9 mouse cellular contexts compared by ENCODE assay signal in the genomic region with DNA sequence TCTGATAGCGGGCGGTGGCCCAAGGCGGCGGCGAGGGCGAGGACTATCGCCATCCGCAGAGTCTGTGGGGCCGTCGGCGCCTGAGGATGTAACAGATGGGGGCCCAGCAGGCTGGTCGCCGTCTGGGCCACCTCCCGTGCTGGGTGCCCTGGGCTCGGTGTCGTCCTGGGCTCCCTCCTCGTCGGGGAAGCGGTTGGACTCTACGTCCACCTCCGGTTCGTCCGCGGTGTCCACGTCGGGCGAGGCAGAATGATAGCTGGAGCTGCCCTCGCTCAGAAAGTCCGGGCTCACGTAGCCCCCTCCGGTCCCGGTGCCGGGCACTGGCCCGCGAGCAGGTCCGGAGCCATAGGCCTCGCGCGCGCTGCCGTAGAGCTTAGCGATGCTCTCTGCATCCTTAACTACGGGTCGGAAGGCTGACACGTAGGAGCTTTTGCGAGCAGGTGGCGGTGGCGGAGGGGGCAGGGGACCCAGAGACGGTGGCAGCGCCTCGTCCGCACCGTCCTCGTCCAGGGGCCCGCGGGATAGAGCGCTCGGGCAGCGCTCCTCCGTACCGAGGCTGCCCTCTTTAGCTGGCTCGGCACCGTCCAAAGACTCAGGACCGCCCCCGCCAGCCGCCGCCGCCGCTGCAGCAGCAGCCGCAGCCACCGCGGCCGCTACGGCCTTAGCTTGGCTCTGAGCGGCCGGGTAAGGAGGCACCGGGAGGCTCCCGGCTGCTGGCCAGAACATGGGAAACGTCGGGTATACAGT. TPM values are rescaled to one million over a fixed set of nuclear protein-coding genes. Genes with fewer than 3 reads are reported as not detected.
A peak's percentile ranks its signal among the peaks of the same experiment; 100 is the strongest.
DNase-seq lines count a peak whose midpoint lies in the region; ATAC-seq lines count a peak whose summit lies in the region.
"Had no signal": no experiment of that assay in that cellular context is flagged by ENCODE, and none has a peak within 500 bp of the region (broad histone marks: within the 10 kb centered on the region; RNA-seq: fewer than 3 reads in every experiment).

No protein-coding gene starts in this region.

- no peaks in the 10 kb centered on the region for H3K9me3 ChIP-seq in neural tube, embryonic 11.5 days (ENCODE audit: control insufficient read depth, low read length)
- no peaks in the 10 kb centered on the region for H3K9me3 ChIP-seq in limb, embryonic 15.5 days
- H3K9me3 ChIP-seq in stomach, embryonic 16.5 days (replicated peaks; ENCODE audit: control insufficient read depth, low read length), result no peaks in the 10 kb centered on the region

- DNase-seq in cerebellum, adult 11-12 months, result peak; percentile 7
- DNase-seq in cerebellum, postnatal 36 days, result no peak
- peak; percentile 53 for DNase-seq in neural tube, embryonic 11.5 days (ENCODE audit: low spot score)
- DNase-seq in neural tube, embryonic 10.5 days (ENCODE audit: extremely low spot score, low spot score), result no peak
- no peak for DNase-seq in thymus, postnatal 4 days
- DNase-seq: lung, postnatal 4 days had no signal

- 1% methylated on average over 71 of the region's 80 CpGs for WGBS in neural tube, embryonic 11.5 days
- whole genome bisulfite sequencing in limb, embryonic 15.5 days, result 1% methylated on average over 80 of the region's 80 CpGs
- under 1% methylated on average over 80 of the region's 80 CpGs for WGBS in stomach, embryonic 16.5 days

- H3K27me3 ChIP-seq in neural tube, embryonic 11.5 days (ENCODE audit: control insufficient read depth, insufficient read depth, low read length), result peaks cover 100% of the 10 kb centered on the region
- peaks cover 100% of the 10 kb centered on the region for H3K27me3 ChIP-seq in limb, embryonic 15.5 days
- H3K27me3 ChIP-seq in stomach, embryonic 16.5 days (ENCODE audit: control insufficient read depth, insufficient read depth, low read length), result peaks cover 100% of the 10 kb centered on the region

- 0 out of 2 replicates have a peak overlapping the region, but pooled peaks have one; percentile 20 for H3K27ac ChIP-seq in neural tube, embryonic 11.5 days (ENCODE audit: low read depth, low read length)
- H3K27ac ChIP-seq in limb, embryonic 15.5 days, result no peak overlapping the region
- H3K27ac ChIP-seq in stomach, embryonic 16.5 days (ENCODE audit: low read length), result no peak overlapping the region

- ATAC-seq in neural tube, embryonic 11.5 days (ENCODE audit: insufficient read depth, low FRiP score, low TSS enrichment), result no peak
- ATAC-seq in limb, embryonic 15.5 days (ENCODE audit: insufficient number of reproducible peaks, low FRiP score, low TSS enrichment, low read depth), result no peak
- ATAC-seq in stomach, embryonic 16.5 days (ENCODE audit: insufficient read depth, low FRiP score), result no peak
- ATAC-seq in megakaryocyte progenitor cell, adult 5-6 weeks (replicated peaks; ENCODE audit: poor library complexity), result no peak

- peaks cover 22% of the 10 kb centered on the region for H3K4me1 ChIP-seq in neural tube, embryonic 11.5 days (ENCODE audit: control insufficient read depth, insufficient read depth, low read length)
- peaks cover 76% of the 10 kb centered on the region for H3K4me1 ChIP-seq in limb, embryonic 15.5 days
- H3K4me1 ChIP-seq in stomach, embryonic 16.5 days (ENCODE audit: control insufficient read depth, insufficient read depth, low read length), result peaks cover 17% of the 10 kb centered on the region; the same call in 1 of the 2 replicates

- H3K4me2 ChIP-seq in neural tube, embryonic 11.5 days (ENCODE audit: low read depth), result peak overlapping the region; percentile 22
- peak overlapping the region; percentile 43 for H3K4me2 ChIP-seq in limb, embryonic 15.5 days
- peak overlapping the region; percentile 10; the same call in 1 of the 2 replicates for H3K4me2 ChIP-seq in stomach, embryonic 16.5 days (ENCODE audit: low read depth, low read length)

- peak overlapping the region; percentile 22 for H3K4me3 ChIP-seq in neural tube, embryonic 11.5 days (ENCODE audit: low read depth, low read length)
- peak overlapping the region; percentile 27 for H3K4me3 ChIP-seq in limb, embryonic 15.5 days
- H3K4me3 ChIP-seq in stomach, embryonic 16.5 days (replicated peaks; ENCODE audit: low read length), result peak overlapping the region; percentile 7; the same call in 1 of the 2 replicates

- peak overlapping the region; percentile 20 for H3K9ac ChIP-seq in neural tube, embryonic 11.5 days (ENCODE audit: low read length)
- no peak overlapping the region for H3K9ac ChIP-seq in limb, embryonic 15.5 days
- H3K9ac ChIP-seq in stomach, embryonic 16.5 days (ENCODE audit: low read length), result no peak overlapping the region; the same call in 1 of the 2 replicates

- H3K36me3 ChIP-seq in neural tube, embryonic 11.5 days (ENCODE audit: control insufficient read depth, insufficient read depth, low read length), result no peaks in the 10 kb centered on the region
- no peaks in the 10 kb centered on the region for H3K36me3 ChIP-seq in limb, embryonic 15.5 days
- no peaks in the 10 kb centered on the region for H3K36me3 ChIP-seq in stomach, embryonic 16.5 days (ENCODE audit: control insufficient read depth, insufficient read depth, low read length)

RNA-seq across cellular contexts. Expression of a gene that starts 4.1 kb away (rescaled TPM):
- 7.6 and 7.7 TPM in 2 replicates for polyA plus RNA-seq in neural tube, embryonic 11.5 days (2014; fragmentation: Nextera tagmentation; extraction: Ambion mirVana)
- polyA plus RNA-seq in limb, embryonic 15.5 days (2015; fragmentation: Nextera tagmentation; extraction: Ambion mirVana), result 0.04 TPM in 1 of 2 replicates, not detected in the other
- not detected in 2 replicates for polyA plus RNA-seq in stomach, embryonic 16.5 days (2015; fragmentation: Nextera tagmentation; extraction: Ambion mirVana)
- total RNA-seq in megakaryocyte progenitor cell, adult 5-6 weeks (2015), result 0.07 TPM in 1 of 2 replicates, not detected in the other
- total RNA-seq in megakaryocyte progenitor cell, adult 5-6 weeks (2017), result not detected in 2 replicates

Comparison
In these comparisons a context has a peak if more than half of its experiments do, and no peak if none do; other contexts are left out.
1. DNase-seq: peak in cerebellum, adult 11-12 months (single experiment) and neural tube, embryonic 11.5 days (single experiment); none in cerebellum, postnatal 36 days (0 of 2), neural tube, embryonic 10.5 days (single experiment) and thymus, postnatal 4 days (single experiment).
2. Peak in every context shown above with its lines, with median percentiles within 50 percentile points of each other: H3K4me2 ChIP-seq and H3K4me3 ChIP-seq.